Mouse (Mus musculus) ovary, postnatal 10 days (tissue): ENCODE data around the gene Tbx18.

ENCODE experiments used
- DNase-seq: peaks from one replicate; pipeline ENCODE4 v3.0.0; 2022; ENCODE audit warnings: low spot score

The Tbx18 gene

DNA sequence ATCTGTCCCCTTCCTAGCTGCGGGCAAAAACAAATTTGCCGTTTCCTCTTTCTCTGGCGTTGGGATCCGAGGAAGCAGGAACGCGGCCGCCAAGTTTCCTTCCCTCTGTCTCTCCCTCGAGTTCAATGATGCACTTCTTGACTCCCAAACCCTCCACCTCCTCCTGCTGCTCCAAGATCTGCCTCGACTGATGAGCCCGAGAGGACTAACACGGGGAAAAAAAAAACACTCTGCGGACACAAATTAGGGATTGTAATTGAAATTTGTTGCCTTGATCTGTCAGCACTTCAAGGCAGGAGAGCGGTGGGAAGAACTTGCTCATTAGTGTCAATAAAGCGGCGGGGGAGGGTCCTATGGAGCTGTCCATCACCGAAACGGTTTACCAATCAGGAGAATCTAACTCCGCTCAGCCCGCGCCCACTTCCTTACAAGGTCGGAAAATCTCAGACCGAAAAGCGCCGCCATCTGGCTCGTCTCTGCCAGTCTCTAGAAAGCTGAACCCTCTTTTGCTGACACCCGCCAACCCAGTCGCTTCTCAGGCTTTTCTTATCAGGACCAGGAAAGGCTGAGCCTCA, at the start of gene Tbx18:
Gene Tbx18, minus strand, starts transcription at position 300 of the 575 bp plus-strand sequence.
- DNase-seq: peak; percentile 10

DNA sequence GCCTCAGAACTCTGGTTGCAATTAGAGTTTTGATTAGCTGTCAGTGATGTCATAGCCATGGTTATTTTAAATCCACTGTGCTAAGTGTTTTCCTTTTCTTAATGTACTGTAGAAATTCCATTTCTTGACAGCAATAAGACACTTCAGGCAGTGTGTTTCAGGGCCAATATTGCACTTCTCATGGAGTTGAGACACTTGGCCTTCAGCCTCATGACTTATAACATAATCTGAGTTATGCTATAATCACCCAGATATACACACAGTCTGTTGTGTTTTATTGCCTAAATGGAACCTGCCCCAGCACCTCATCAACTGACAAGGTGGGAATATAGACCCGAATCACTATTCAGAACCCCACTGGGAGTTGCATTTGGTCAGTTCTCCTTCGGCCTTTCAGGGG, 42.9 kb upstream of the Tbx18 start:
- DNase-seq: no peak

DNA sequence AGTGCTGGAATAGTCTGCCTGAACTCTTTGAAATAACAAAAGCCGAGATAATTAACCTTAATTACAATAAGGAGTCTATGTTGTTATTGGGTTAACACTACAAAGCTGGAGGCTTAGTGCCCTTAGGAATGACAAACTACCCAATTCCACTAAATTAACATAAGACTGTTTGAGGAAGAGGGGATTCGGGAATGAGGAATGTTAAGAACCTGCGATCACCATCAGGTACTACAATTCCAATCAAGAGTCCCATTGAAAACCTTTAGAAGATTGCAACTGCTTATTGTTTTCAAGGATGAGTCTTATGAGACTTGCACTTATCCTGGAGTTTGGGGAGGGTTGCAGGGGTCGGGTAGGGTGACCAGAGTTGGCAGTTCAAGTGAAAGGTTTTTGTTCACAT, 24.6 kb upstream of the Tbx18 start:
- no peak for DNase-seq

DNA sequence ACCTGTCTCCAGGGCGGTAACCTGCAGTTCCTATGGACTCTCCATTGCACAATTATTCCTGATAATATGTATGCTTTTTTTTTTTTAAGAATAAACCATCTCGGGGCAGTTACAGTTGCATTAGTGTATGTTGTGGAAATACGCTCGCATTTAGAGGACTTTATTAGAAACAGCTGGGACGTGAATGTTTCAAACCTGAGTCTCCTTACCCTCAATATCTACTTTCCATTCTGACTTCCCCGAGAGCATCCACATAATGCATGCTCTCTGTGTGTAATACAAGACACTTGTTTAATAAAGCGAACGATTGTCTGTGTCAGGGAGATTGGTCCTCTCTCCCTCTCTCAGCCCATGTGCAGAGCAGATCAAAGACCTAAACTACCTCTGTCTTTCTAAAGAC, 10.5 kb upstream of the Tbx18 start:
- no peak for DNase-seq

DNA sequence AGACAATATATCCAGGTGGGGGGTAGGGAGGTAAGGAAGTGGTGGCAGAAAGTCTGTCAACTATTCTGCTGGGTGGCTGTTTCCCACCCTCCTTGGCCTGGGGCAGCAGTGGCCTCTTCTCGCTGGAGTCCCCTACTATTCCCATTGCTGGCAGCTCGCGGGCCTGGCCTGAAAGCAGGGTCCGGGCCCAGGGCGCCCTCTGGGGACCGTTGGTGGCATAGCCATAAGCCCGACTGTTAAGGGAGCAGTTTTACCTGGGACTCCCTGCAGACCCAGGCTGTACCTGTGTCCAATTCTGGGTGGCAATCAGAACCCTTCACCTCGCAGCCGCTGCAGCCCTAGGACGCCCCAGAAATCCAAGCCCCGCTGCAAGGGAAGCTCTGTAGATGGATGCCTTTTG, 9.6 kb upstream of the Tbx18 start:
- DNase-seq: no peak

DNA sequence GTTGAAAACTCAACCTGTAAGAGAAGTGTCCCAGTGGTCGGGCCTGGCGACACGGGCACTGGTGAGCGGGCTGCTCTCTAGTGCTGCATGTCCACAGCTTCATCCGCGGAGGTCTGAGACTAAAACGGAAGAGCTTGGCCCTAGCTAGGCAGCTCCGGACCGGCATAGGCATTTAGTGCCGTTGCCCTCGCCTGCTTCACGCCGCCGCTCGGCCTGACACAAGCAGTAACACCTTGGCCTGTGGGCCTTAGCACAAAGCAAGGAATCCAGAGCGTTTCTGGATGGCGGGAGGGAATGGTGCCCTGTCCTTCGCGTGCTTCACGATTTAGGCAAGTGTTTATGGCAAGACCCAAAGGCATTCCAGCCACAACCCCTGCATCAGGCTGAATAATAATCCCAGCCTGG, 9.2 kb upstream of the Tbx18 start:
- no peak for DNase-seq

DNA sequence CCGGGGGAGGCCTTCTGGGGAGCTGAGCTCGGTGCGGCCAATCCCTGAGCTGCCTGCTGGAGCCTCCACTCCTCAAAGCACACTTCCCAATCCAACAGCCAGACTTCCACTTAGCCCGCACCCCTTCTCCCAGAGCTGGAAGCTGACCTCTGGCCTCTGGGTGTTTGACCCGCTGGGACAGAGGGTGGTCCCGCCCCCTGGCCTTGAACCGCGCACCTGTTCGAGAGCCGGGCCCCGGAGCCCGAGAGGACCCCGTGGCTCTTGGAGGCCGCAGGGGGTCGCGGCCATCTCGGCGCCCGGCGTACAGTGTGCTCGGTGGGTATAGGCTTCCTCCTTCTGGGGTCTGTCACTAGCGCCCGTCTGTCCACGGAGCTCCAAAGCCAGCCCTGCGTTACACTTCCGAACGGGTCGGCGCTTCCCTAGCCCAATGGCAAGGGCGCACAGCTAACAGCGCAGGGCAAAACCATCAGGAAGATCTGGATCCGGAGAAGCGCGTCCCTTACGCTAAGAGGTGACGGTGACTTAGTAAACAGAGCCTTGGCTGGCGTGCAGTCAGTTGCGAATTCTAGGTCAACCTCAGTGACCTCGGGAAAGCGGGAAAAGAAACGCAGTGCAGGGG, 8.6 kb upstream of the Tbx18 start:
- no peak for DNase-seq

DNA sequence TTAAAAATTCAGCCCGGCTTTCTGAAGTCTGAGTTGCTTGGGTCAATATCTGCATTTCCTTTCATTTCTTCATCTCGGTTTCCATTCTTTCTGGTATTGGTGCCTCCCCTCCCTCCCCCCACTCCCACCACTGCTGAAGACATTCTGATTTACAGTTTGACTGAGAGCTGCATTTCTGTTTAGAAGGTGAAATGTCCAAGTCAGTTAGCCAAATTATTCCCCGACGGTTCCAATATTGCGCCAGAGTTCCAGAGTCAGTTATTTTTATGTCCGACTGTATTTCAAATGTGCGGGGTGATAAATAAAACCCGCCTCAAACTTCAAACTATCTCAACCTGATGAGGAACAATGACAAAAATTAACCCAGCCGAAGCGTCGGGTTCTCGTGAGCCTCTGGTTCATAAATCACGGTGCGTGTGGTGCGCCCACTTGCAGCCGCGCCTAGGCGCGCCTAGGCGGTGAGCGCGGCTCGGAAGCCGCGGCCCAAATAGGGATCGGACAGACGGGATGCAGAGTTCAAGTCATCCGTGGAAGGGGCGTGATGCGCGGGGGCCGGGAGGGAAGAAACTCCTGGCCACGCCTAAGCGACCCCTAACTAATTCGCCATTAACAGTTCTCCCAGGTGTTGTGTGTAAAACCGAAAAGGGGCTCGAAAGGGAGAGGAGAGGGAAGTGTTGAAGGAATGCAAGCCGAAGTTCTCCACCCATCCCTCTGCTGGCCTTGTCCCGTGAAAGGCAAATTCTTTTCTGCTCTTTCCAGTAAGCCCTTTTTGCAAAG, 7.9 kb upstream of the Tbx18 start:
- DNase-seq: no peak

DNA sequence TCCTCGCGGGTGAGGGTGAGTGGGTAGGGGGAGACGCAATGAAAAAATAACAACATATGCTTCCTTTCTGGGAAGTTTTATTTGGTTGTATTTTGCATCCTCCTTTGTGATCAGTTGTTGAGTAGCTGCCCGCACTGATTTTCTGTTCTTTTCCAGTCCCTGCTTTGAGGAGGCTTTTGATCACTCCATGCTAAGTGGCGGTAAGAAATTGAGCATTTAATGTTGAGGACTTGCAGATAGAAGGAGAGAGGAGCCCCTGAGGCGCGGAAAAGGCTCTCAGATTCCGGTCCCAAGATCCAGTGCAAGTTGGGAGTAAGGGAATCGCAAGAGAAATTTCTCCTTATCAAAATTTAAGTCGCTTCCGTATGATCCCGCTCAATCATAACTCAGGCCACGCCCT, 7.1 kb upstream of the Tbx18 start:
- no peak for DNase-seq

DNA sequence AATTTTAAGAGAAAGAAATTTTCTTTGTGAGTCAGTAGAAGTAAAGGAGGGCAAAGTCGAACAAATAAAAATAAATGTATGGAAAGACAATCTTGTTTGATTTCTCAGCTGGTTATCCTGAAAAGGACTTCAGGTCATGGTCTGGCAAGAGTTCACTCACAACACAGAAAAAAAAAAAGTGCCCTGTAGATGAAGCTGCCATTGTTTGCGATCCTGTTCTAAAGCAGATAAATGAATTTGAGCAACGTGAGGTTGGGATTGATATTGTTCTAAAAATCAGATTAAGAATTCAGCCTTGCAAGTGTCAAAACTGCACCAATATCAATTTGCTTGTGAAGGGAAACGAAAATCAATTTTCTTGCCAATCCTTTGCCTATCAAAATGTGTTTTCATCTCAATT, 6.2 kb upstream of the Tbx18 start:
- DNase-seq: no peak

DNA sequence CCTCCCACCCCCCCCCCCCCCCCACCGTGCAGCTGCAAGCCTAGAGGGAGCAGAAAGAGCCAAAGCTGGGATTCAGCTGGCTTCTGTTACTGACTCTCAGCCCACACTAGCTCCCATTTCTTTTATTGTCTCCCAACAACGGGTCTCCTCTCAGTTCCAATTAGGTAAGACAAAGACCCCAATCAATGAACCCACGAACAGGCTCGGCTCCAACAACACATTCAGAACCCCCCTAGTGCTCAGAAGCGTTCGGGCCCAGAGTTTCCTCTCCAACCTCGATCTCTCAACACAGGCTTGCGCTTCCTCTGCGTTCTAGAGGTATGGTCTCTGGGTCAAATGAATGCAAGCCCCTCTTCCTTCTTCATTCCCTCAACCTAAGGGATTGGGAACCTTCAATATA, 4.0 kb upstream of the Tbx18 start:
- no peak for DNase-seq

DNA sequence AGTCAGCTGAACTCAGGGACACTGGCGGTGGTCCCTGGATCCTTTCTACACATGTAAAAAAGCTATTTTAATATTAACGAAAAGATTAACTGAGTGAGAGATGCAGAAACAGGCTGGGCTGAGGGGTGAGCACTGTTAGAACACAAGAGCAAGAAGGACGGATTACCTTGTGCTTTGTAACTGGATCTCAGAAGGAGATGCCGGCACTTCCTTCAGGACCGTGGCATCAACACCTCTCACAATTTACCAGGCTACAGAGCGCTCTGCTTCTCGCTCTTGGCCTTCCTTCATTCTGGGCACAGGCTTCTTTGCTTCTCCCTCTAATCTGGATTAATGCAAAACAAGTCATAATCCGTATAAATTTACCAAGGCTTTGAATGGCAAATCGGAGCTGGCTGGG, 3.6 kb upstream of the Tbx18 start:
- DNase-seq: no peak

DNA sequence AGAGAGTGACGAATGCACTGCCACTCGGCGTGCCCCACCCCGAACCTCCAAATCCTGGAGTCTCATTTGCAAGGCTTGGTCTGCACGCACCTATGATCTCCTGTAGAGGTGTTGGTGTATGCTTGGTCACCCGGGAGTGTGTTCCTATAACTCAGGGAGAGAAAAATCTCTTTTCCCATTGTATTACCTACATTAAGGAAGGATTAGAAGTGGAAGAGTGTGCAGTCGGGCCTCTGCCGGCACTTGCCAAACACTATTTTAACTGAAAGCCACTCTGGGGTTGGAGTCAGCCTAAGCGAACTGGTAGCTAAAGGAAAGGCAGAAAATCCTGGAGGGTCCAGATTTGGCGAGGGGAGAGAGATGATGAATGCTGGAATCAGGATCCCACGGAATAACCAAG, 2.7 kb upstream of the Tbx18 start:
- DNase-seq: no peak

DNA sequence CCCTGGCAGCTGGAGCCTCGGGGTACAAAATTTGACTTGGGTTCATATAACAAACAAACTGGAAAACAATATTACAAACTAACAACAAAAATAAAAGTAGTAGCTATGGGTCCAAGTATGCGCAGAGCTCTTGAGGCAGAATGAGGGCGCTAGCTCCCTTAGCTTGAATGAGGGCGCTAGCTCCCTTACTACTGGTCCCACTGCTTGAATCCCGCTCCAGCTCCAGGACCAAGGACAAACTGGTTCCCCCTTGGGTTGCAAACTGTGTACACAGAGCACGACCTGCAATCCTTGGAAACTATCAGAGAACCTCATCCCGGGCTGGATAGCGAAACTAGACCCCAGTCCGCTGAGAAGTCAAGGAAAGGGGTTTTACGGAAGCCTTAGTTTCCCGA, 2.2 kb upstream of the Tbx18 start:
- DNase-seq: no peak

DNA sequence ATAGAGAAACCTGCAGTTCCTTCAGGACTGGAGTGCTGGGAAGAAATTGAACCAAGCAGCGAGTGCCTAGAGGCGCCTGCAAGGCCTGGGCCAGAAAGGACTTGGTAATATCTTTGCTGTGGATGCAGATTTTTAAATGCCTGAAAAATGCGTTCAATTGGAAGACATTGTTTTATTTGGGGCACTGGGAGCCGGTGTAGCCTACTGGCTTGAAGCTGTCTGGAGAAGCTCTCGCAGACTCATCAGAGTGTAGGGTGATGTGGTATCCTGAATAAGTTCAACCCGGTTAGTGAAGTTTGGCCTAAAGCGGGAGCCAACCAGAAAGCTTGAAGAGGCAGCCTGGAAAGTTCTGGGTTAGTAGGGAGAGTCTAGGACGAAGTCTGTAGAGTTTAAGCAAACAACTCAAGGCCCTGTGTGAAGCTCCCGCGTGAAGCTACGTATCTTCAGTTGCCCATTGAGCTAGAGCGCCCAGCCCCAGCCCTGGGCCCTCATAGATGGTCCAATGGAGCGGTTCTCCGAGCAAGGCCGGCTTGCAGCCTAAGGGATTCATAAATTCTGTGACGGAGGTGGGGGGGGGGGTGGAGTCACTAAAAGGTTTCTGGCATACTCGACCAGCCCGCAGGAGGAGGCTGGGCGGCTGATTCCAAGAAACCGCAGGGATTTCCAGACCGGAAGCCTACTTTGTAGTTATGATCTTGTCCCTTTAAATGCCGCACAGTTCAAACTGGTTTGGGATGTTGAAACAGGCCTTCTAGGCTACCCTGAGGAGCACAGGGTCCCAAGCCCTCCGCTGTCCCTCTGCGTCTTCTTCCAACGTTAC, 1.6 kb upstream of the Tbx18 start:
- DNase-seq: no peak

DNA sequence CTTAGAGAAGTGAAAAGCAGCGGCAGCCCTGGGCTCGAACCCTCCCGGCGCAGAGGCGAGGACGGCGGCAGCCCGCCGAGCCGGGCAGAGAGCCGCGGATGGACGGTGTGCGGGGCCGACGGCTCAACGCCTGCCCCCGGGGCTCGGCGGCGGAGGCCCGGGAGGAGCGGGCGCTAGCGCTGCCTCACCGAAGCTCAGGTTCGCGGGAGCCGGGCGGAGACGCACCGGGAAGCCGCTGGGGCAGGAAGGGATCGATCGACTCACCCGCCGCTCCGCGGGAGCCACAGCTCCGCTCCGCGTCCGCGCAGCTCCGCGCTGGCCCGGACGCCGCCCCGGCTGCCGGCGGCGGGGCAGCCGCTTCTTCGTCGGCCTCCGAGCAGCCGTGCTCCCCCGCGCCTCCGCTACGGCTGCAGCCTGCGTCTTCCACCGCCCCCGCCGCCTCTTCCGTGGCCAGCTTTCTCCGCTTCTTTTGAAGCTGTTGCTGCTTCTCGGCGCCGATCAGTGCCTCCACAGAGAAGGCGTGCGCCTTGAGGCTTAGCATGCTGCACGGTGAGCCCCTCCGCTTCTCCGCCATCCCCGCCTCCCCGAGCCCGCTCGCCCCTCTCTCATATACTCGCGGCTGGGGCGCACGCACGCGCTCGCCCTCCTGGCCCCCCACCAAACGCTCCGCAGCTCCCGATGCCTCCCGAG, 644 bp downstream of the Tbx18 start:
- peak; percentile 35 for DNase-seq

DNA sequence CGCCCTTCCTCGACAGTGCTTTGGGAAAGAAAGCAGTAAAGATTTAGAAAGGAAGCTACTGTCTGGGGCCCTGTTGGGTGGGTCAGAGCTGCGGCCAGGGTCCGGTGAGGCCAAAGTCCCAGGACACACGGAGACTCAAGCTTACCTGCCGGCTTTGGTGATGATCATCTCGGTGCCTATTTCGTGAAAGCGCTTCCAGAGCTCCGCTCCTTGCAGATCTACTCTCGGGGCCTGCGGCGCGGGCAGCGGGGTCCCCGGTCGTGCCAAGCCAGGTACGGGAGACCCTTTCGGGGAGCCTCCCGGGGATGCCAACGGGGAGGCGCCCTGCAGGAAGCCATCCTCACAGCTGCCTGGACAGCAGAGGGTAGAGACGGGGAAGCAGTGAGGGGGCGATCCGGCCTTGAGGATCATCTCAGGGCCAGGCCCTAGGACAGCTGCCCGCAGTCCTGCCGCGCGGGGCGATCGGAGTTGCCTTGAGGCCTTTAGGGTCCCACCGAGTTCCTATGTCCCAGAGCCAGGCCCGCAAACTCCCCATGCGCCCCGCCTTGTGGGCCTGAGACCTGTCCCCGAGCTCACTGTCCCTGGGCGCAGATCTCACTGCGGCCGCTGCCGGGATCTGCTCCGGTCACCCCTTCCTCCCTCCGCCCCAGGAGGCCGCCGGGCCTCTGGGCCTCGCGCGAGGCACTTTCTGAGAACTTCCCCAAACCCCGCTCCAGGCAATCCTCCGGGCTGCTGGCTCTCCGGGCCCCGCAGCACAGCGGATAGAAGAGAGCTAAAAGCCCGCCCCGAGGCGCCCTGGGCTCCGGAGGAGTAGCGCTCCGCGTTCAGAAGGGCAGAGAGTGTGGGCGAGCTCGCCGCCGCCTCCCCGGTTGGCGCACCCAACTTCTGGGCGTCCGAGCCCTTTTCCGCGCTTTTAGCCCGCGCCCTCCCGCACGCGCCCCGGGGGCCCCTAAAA, 1.5 kb downstream of the Tbx18 start:
- peak; percentile 33 for DNase-seq

DNA sequence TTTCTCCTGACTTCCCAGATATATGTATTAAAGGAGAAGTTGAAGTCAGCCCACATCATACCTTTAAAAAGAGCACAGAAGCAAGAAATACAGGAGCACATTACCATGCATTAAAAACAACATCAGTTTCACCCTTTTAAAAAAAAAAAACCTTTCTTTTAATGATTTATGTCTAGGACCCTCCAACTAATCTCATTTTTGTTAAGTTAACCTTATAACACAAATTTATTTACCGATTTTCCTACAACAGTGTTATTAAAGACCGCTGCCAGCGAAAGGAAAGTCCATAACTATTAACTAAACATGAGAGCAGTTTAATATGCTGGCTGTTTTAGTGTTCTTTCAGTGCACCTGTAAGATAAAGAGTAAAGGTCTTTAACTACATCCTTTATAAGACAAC, 3.0 kb downstream of the Tbx18 start:
- DNase-seq: no peak

DNA sequence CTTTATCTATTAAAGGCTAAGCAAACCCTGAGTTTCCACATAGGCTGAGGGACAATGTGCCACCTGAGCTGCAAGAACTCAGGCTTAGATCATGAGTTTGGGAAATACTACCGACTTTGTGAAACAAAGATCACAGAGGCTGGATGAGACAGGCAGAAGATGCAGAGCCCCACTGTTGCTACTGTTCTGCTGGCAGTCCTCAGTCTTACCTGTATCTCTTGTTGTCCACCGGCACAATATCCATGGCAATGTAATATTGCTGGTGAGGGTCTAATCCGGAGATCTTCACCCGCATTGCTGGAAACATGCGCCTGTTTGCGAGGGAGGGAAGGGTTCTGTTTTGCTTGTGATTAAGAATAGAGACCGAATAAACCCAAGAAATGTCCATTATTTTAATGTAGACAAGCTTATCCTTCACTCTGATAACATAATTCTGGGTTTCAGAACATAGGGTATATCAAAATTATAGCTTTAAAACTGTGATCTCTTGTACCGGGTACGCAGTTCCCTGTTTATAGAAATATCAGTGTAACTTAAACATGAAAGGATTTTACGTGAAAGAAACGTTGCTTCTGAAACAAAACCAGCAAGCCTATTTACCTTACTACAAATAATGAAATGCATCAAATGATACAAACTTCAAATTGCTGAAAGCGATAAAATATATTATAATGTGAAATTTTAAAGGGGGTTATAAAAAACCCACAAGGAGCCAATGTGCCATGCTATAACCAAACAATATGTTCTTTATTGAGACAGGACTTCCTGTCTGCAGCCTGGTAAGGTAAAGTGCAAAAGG, 3.7 kb downstream of the Tbx18 start:
- DNase-seq: no peak

DNA sequence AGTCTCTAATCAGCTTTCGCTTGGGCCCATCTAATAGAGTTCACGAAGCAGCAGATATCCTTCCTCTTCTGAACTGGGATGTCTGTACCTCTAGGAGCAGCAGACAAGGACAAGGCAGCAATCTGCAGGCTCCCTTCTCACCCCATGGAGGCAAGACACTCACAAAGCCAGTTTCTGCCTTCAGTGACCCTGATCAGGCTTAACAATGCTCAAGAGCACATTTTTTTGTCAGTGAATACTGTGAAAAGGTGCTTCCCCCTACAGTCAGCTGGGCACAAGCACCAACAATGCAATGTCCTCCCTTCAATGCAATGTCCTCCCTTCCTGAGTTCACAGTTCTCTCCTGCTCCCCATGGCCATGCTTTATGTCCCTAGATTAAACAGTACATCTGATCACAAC, 9.3 kb downstream of the Tbx18 start:
- DNase-seq: no peak
